Mouse (Mus musculus): Measurements from ENCODE around the gene Dstyk.

Dstyk gene

DNA sequence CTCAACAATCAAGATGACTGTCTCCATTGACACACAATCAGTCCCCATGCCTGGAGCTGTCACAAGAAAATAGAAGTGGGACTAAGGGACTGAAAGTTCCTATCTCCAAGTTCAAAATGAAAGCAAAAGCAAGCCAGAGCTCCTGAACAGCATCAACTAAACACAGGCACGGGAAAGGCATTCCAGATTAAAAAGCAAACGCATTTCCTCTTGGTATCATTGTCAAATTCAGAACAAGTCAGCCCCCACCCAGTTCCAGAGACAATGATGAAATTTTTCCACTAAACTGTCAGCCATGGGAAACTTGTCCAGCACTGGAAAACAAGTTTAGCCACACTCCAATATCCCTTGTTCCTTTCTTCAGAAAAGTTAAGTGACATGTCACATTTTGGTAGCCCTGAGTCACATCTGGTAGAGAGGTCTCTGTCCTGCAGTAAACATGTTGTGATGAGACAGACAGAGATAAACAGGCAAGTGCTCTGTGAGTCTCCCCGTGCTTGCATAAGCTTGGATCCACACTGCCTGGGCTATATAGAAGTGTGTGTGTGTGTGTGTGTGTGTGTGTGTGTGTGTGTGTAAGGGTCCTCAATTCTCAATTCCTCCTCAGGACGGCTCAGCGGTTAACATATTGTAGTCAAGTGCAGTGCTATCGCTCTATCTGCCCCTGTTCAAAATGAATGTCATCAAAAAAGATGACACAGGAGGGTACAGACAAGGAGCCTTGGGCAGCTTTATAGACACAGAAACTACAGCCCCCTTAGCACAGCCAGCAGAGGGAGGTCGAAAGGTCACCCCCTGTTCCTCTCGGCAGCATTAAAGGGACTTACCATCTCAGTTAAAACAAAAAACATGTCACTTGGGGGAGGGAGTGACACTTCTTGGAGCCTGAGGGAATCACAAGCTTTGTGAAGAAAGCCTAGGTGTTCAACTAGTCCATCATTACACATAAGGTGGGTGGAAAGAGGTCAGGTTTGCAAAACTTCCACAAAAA, 28.2 kb upstream of the Dstyk start:
- ATAC-seq (ENCODE audit: low TSS enrichment): no peak

DNA sequence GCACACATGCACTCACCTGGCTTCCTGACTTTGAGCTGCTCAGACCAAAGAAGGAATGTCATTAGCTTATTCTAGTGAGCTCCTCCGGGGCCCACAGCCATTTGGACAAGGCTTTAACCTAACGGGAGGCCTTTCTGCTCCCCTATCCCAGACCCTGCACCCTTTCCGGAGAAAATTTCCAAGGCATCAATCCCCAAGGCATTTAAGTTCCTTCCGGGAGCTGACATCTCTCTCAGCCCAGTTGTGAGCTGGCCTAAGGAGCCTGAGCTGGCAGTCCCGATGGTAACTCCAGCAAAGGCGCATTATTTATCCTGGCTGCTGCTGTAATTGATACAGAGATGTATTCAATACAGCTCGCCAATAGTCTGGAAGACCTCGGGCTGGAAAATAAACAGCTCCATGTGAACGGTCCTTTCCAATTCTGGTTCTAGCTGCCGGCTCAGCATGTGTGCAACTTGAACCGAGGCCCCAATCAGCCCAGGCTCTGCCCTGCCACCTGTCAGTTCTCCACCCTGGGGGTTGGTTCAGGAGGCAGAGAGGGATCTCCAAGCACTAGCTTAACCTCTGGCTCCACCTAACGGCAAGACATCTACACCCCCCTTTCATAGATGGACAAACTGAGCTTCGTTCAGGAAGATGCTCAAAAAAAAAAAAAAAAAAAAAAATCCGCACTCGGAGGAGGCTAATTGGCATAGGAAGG, 27.3 kb upstream of the Dstyk start:
- ATAC-seq (ENCODE audit: low TSS enrichment): 0 out of 2 replicates have a peak, but pooled peaks have one; percentile 18

DNA sequence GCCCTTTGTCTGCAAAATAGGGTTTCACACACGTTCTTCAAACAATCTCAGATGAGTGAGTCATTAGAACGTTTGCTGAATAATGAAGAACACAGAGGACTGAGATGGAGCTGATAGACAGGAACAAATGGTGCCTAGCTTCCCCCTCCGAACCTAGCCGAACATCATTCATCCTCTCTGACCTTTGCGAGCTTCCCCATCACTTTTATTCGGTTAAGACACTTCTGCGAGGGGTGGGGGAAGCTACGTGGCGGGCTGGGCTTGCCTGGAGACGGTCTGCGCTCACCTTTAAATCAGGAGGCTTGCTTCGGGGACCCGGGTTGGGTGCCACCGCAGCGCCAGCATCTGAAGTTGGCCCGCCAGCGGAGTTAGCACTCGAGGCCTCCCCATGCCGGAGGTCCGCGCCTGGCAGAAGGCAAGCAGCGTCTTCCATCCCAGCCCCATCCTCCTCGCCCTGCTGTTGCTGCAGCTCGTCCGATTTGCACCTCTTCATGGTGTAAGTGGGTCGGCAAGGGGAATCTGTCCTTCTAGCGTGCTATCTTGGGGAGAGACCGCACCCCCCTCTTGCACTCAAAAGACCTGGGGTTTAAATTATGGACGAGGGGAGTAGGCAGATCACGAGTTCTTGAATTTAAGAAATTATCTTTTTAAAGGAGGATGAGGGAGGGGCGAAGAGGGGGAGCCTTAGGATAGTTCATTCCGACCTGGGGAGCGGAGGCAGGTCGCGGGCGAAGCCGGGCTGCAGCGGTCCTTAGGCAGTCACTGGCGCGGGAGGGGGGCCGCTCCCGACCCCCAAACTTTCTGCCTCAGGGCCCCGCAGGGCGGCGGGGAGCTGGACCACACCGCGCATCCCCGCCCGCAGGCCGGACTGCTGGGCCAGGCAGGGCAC, 26.4 kb upstream of the Dstyk start, which contains the start of gene Tmcc2:
Gene Tmcc2, minus strand, starts transcription at position 591 of the 889 bp plus-strand sequence.
- ATAC-seq (ENCODE audit: low TSS enrichment): 0 out of 2 replicates have a peak, but pooled peaks have one; percentile 5

DNA sequence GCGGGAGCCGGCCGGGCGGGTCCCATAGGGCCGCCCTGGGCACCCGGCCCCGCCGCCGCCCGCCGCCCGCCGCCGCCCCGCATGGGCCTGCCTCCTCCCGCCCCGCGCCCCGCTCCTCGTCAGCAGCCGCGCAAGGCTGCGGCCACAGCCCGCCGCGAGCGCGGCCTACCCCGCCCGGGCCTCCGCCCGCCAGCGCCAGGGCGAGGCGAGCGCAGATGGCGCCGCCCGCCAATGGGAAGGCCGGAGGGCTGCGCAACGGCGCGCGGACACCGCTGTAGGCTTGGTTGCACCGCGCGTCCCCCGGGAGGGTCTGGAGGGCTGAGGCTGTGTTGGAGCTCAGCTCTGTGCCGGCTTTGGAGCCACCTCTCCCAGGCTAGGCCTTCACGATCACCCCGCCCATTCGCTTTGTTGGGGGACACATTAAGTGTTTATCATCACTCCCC, 25.8 kb upstream of the Dstyk start:
- peak; percentile 71 for ATAC-seq (ENCODE audit: low TSS enrichment)

DNA sequence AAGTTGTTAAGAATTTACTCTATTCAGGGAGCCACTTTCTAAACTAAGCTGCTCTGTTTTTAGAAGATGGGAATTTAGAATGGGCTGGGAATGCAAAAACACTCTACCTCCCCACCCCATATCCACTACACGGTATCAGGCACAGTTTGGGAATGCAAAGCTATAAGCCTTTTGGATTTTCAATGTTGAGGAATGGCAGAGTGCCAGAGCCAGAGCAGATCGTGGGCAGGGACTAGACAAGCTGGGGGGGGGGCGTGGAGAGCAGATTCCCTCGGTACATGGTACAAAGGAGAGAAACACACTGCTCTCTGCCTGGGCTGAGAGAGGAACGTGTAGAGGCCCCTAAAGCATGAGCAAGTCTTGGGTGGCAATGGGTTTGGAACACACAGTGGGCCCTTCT, 24.5 kb upstream of the Dstyk start:
- ATAC-seq (ENCODE audit: low TSS enrichment): no peak

DNA sequence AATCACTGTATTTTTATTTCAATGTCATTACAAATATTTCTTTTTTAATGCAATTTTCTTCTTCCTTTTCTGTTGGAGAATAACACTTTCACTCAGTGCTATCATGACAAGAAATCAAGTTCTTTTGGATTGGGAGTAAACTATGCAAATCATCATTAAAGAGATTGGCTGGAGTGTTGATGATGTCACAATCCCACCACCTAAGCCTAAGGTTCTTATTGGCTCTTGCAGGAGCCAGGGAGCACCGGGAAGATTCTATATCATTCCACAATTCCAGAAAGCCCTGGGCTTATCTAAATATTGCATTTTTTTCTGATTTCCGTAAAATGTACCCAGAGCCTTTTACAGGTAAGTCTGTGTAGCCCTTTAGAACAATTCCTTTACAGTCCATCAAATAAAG, 20.6 kb upstream of the Dstyk start:
- no peak for ATAC-seq (ENCODE audit: low TSS enrichment)

DNA sequence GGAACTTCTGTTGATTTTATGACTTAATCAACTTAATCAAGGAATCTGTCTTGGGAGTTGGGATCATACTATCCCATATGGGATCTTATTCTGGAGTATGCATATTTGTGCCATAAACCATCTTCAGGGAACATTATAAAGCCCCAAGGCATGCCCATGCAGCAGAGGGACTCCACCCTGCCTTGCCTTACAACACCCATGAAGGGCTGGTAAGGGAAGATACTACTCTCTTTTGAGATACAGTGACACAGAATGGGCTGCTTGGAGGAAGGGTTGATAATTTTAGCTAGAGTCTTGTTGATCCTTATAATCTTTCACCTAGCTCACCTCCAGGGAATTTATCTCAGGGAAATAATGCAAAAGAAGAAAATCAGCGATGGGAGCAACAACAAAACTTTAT, 16.8 kb upstream of the Dstyk start:
- no peak for ATAC-seq (ENCODE audit: low TSS enrichment)

DNA sequence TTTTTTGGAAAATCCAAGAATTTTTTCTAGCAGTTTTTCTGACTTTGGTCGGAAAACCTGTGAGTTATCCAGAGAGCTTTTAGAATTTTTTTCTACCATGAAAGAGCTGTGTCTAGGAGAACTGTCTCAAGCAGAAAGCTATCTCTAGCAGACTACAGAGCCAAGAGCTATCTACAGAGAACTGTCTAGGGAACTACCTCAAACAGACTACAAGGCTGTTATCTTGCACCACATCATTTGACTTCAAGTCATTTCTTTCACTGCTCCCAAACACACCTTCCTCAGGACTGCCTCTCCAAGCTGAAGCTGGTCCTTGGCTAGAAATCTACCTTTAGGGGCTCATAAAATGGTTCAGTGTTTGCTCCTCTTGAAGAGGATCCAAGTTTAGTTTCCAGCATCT, 15.5 kb upstream of the Dstyk start:
- no peak for ATAC-seq (ENCODE audit: low TSS enrichment)

DNA sequence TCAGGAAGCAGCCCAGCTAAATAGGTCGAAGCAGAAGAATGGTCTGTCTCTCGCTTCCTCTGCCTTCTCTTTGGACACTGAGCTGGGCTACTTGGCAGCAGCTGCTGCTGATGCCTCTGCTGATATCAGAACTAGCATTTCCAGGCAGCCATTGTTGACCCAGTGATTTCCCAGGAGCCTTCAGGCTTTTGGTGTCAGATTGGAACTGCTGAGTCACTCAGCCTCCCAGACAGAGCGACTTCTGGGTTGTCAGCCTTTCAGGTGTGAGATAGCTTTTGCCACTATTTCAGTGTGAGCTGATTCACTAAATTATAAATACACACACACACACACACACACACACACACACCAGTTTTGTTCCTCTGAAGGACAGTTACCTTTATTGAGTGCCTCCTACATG, 6.7 kb upstream of the Dstyk start:
- no peak for ATAC-seq (ENCODE audit: low TSS enrichment)

DNA sequence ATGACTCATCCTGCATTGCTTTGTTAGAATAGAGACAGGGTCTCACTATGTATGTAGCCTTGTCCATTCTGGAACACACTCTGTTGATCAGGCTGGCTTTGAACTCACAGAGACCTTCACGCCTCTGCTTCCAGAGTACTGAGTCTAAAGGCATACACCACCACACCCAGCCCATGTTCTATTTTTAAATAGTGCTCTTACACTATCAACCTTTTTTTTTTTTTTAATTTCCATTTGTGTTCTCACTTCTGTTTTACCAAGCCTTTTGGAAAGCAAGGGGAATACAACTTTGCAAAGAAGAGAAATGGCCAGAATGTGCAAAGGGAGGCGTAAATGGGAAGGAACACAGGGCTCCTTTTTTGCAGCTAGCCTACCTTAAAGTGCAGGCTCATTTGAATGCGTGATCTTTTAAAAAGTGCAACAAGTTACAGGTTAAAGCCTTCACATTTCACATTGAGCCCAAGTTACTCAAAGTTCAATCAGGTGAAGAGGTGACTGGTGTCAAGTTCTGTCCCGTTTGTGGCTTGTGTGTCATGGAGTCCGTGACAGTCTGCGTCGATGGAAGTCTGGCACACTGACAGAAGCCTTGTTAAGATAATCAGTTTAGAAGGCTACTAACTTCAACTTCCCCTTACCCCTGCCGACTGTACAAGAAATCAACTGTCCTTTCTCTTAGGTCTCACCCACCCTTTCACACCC, 962 bp upstream of the Dstyk start:
- no peak for ATAC-seq (ENCODE audit: low TSS enrichment)

DNA sequence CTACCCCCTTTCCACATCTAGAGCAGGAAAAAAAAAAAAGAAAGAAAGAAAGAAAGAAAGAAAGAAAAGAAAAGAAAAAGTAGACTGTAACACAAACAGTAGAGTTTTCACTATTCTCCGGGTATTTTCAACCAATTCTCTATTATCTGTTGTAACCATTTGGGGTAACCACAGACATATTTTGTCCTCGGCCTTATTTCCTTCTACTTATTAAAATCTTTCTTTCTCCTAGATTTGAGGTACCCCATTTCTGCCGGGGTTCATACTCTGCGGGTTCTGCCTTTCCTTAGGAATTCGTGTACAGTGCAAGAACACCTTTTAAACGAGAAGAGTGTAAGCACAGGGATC, 438 bp upstream of the Dstyk start:
- ATAC-seq (ENCODE audit: low TSS enrichment): no peak

DNA sequence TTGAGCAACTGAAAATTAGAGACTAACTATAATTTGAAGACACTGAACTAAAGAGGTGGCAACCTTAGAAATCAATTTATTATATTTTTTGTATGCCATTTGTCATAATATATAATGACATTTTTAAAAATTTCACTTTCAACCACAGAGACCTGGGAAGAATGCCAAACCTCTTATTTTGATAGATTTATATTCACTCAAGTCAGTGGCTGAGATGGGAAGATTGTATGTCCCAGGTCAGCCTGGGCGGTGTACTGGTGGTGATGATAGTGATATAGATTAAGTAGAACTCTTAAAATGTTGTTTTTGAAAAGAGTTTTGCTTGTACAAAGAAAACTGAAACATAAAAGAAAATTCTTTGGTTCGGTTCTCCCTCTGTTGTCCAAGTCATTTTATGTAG, 2.9 kb downstream of the Dstyk start:
- ATAC-seq (ENCODE audit: low TSS enrichment): no peak

DNA sequence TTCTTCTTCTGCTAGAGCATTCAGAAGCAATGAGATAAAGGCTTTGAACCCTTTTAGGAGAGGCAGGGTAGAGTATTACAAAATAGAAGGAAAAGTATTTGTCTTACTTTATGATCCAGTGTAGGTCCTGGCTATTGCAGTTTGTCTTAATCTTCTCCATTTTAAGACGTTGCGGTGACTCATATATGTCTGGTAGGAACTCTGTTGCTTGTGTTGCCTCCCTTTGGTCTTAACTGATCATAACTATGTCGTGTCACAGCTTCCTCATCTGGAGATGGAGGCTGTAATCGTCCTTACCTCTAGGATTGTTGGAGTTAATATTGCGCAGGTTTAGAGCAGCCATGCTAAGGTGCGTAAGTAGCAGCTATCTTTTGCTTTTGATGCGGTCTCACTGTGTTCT, 3.3 kb downstream of the Dstyk start:
- ATAC-seq (ENCODE audit: low TSS enrichment): no peak

DNA sequence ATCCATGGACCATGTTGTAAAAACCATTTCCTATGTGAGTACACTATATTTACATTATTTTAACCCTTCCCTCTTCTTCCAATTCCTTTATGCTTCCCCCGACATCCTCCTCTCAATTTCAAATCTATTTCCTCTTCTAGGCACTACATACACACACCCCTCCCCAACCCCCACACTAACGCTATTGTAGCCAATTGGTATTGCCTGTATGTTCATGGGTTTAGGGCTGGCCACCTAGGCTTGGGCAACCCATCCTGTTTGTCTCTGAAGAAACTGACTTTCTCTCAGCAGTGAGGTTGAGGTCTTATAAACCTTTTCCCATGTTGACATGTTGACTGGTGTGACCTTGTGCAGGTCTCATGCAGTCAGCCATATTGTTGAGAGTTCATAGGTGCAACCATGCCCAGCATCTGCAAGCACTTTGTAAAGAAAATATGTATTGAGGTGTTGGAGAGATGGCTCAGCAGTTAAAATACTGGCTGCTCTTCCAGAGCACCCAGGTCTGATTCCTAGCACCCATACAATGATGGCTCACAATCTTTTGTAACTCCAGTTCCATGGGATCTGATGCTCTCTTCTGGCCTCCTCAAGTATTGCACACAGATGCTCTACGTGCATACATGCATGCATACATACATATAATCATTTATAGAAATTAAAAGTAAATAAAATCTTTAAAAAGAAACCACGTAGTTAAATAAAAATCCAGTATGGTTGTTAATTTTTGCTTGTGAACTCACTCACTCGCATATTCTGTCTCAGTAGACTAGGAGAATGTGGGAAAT, 5.7 kb downstream of the Dstyk start:
- ATAC-seq (ENCODE audit: low TSS enrichment): no peak

DNA sequence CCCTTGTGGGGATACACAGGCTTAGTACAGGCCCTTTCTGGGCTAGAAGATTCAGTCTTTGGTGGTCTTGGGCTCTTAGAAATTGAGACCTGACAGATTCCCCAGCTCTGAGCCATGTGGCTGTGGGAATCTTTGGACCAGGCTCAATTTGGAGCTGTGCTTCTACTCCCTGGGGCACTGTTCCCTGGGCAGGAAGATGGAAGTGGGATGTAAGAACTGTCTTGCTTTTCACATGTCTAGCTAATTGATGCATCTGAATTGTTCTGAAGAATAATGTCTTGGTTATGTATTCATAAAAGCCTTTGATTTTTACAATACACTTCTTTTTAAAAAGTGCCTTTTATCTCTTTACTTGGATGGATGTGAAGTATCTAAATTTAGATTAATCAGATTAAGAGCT, 8.2 kb downstream of the Dstyk start:
- no peak for ATAC-seq (ENCODE audit: low TSS enrichment)

DNA sequence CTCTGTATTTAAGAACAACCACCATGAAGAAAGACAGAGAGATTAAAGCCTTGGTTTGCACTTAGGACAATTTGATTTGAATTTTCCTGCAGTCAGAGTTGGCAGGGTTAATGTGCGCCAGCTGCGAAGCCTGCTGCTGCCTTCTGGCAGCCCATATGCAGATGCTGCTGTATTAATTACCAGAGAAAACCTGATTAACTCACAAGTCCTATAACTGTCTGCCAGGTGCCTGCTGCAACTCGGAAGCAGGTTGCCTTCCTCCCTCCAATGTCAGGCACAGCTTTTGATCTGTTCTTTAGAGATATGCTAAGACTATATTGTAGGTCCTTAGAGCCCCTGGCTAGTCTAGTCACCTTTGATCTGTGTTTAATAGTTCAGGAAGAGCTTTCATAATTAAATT, 13.5 kb downstream of the Dstyk start:
- no peak for ATAC-seq (ENCODE audit: low TSS enrichment)

DNA sequence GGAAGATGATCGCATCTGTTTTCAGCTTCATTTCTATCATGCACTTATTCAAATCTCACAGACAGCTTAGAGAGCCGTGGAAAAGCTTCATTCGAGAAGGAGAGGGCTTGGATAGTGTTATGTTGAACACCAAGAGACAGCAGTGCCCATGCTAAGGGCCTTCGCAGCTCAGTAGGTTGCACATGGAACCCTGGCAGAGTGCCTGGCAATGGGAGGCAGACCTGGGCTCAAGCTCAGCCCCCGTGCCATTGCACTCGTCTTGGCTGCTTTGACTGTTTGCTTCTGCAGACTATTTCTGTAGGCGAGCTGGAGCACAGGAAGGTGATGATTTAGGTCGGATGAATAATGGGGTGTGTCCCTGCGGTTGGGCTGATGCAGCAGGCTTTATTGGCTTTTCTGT, 14.4 kb downstream of the Dstyk start:
- ATAC-seq (ENCODE audit: low TSS enrichment): peak; percentile 48; the same call in 1 of the 2 replicates

DNA sequence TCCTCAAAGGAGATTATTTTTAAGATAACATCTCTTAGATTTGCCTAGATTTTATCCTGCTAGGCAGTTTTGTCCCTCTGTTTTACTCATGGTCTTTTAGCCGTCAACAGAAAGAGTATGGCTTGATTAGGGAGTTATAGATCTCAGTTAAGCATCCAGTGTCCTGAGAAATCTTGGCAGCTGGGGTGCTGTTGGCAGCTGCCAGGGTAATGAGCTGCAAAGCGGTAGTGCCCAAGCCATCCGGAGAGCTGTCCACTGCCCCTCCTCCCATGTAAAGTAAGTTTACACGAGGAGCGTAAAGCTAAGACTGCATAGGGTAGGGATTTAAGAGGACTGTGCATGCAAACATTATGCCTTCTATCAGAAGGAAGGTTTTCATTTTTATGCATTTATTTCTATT, 16.0 kb downstream of the Dstyk start:
- no peak for ATAC-seq (ENCODE audit: low TSS enrichment)

DNA sequence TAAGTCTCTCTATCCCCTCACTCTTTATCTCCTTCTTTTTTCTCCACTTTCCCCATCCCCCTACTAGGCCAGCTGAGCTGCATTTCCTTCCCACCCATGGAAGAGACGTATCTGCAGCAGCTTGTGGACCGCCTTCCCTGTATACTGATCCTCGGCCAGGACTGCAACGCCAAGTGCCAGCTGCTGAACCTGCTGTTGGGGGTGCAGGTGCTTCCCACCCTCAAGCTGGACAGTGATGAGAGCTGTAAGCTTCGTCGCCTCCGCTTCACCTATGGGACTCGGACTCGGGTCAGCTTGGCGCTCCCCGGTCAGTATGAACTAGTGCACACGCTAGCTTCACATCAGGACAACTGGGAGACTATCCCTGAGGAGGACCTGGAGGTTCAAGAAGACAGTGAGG, 16.7 kb downstream of the Dstyk start:
- ATAC-seq (ENCODE audit: low TSS enrichment): no peak

DNA sequence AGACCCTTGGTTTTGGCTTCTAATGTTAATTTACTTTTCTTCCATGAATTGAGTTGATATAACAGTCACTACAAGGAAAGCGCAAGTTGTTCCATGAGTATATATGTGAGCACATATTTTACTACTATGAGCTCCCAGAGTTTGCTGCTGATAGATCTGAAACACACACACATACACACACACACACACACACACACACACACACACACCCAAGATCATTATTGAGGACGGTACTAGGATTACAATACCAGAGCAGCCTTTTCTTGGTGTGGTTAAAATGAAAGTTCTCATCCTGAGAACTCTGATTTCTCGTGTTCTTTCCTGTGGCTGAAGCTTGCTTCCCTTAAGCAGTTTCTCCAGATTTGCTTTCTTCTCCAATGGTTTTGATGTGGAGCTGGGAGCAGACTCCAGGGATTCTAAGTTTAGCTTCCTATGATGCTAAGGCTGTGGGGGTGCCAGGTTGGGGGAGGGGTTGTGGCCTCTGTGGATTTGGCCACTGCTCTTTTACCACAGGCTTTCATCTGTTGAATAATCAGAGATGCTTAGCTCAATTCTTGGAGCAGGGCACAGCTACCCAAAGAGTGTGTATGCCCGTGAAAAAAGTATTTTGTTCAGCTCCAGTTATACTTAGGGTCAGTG, 19.1 kb downstream of the Dstyk start:
- ATAC-seq (ENCODE audit: low TSS enrichment): no peak

Measured in frontal cortex, adult (tissue).